Mouse (Mus musculus): Measurements from ENCODE around the gene Synj1.

- no peak for TF ChIP-seq CTCF (IDR thresholded peaks at IDR 0.05; ENCODE audit: extremely low read depth, insufficient read depth, low read length)
- TF ChIP-seq POLR2A (IDR thresholded peaks at IDR 0.05; ENCODE audit: extremely low read depth, insufficient read depth, low read length), result no peak
These were observed 69.9 kb downstream of the Synj1 start for GRCm38 (mm10) chr16:90941246-90941645.
